Mouse (Mus musculus) CH12.LX (cell line): ENCODE measurements around the gene Sept5. TPM values are rescaled to one million over a fixed set of nuclear protein-coding genes. Genes with fewer than 3 reads are reported as not detected.

Experiments used
- DNase-seq: peaks from one replicate; pipeline ENCODE4 v3.0.0-alpha.2; 2013; ENCODE audit errors: extremely low read depth
- H3K27ac ChIP-seq: 2 replicates; pipeline ENCODE4 v1.5.1; 2012; ENCODE audit warnings: low read depth, mild to moderate bottlenecking, control low read depth, moderate library complexity; ENCODE audit not compliant: insufficient read depth
- H3K27me3 ChIP-seq: replicated peaks from 2 replicates; pipeline ENCODE3; 2012; ENCODE audit warnings: inconsistent platforms
- H3K36me3 ChIP-seq, 2 experiments: replicated peaks in 1 of 2; 2 replicates each; pipeline versions ENCODE3 to v1.6.1; 2012; ENCODE audit warnings: inconsistent platforms in 1 of 2, low read length in 1 of 2, mild to moderate bottlenecking in 1 of 2, mixed read lengths in 1 of 2, moderate library complexity in 1 of 2; ENCODE audit not compliant: control insufficient read depth in 1 of 2, insufficient read depth in 1 of 2
- H3K4me1 ChIP-seq, 2 experiments: 2 replicates each; pipeline ENCODE4 v1.6.1; 2012; ENCODE audit warnings: inconsistent platforms in 1 of 2, moderate library complexity in 1 of 2; ENCODE audit not compliant: insufficient read depth in 2 of 2, control insufficient read depth in 1 of 2
- H3K4me2 ChIP-seq: 2 replicates; pipeline ENCODE4 v1.6.1; 2012; ENCODE audit warnings: low read depth, mild to moderate bottlenecking, control low read depth; ENCODE audit not compliant: poor library complexity, insufficient read depth, severe bottlenecking
- H3K4me3 ChIP-seq, 3 experiments: fragments of 150-350 bp in 1 of 3; sonication (generic) in 1 of 3; replicated peaks in 1 of 3; 2 replicates each; pipeline versions ENCODE3 to v1.5.1; 2011 to 2012; ENCODE audit warnings: low read depth in 2 of 3, low read length in 2 of 3, mild to moderate bottlenecking in 2 of 3, moderate library complexity in 2 of 3, control low read depth in 1 of 3, improper control_type of control experiment in 1 of 3, inconsistent platforms in 1 of 3, mixed read lengths in 1 of 3; ENCODE audit not compliant: poor library complexity in 1 of 3
- H3K79me2 ChIP-seq: replicated peaks from 2 replicates; pipeline ENCODE4 v1.6.1; 2012; ENCODE audit warnings: mild to moderate bottlenecking, moderate library complexity; ENCODE audit not compliant: control insufficient read depth, poor library complexity, insufficient read depth, severe bottlenecking; ENCODE audit errors: extremely low read depth
- H3K9ac ChIP-seq: 2 replicates; pipeline ENCODE4 v1.6.1; 2012; ENCODE audit warnings: low read depth, mild to moderate bottlenecking, control low read depth, moderate library complexity; ENCODE audit not compliant: insufficient read depth
- H3K9me3 ChIP-seq: replicated peaks from 2 replicates; pipeline ENCODE3; 2012; ENCODE audit warnings: low read length, inconsistent platforms, mixed read lengths
- BHLHE40 ChIP-seq: IDR thresholded peaks from 2 replicates; pipeline ENCODE4 v1.6.1; 2011; ENCODE audit warnings: mild to moderate bottlenecking, low read depth, low read length, improper control_type of control experiment
- CHD1 ChIP-seq: IDR thresholded peaks from 2 replicates; pipeline ENCODE4 v1.6.1; 2012; ENCODE audit warnings: low read depth, low read length, improper control_type of control experiment, inconsistent platforms
- CTCF ChIP-seq, 2 experiments: IDR thresholded peaks in 1 of 2; conservative IDR thresholded peaks in 1 of 2; 2 replicates each; pipeline ENCODE4 v1.5.1; 2011 to 2012; ENCODE audit warnings: low read depth in 2 of 2, low read length in 2 of 2, improper control_type of control experiment in 1 of 2, inconsistent platforms in 1 of 2, mild to moderate bottlenecking in 1 of 2, moderate library complexity in 1 of 2
- E2F4 ChIP-seq: IDR thresholded peaks from 2 replicates; pipeline ENCODE4 v1.6.1; 2011; ENCODE audit warnings: low read depth, low read length, improper control_type of control experiment; ENCODE audit not compliant: insufficient replicate concordance
- ELF1 ChIP-seq: IDR thresholded peaks from 2 replicates; pipeline ENCODE4 v1.6.1; 2014; ENCODE audit warnings: low read depth, mild to moderate bottlenecking, inconsistent platforms, low read length, improper control_type of control experiment
- EP300 ChIP-seq: IDR thresholded peaks from 2 replicates; pipeline ENCODE4 v1.6.1; 2011; ENCODE audit warnings: low read length, improper control_type of control experiment
- ETS1 ChIP-seq: conservative IDR thresholded peaks from 2 replicates; pipeline ENCODE4 v1.6.1; 2012; ENCODE audit warnings: low read depth, mild to moderate bottlenecking, inconsistent platforms, low read length, improper control_type of control experiment, moderate library complexity
- HCFC1 ChIP-seq: IDR thresholded peaks from 2 replicates; pipeline ENCODE4 v1.6.1; 2012; ENCODE audit warnings: low read depth, mild to moderate bottlenecking, inconsistent platforms, low read length, improper control_type of control experiment
- IRF4 ChIP-seq: IDR thresholded peaks from 2 replicates; pipeline ENCODE4 v1.6.1; 2014; ENCODE audit warnings: low read depth, mild to moderate bottlenecking, inconsistent platforms, low read length, improper control_type of control experiment
- JUND ChIP-seq: conservative IDR thresholded peaks from 2 replicates; pipeline ENCODE4 v1.6.1; 2011; ENCODE audit warnings: low read depth, low read length, improper control_type of control experiment
- KAT2A ChIP-seq: IDR thresholded peaks from 2 replicates; pipeline ENCODE4 v1.6.1; 2012; ENCODE audit warnings: low read length, improper control_type of control experiment, inconsistent platforms; ENCODE audit not compliant: insufficient replicate concordance
- MAFK ChIP-seq: IDR thresholded peaks from 2 replicates; pipeline ENCODE4 v1.6.1; 2011; ENCODE audit warnings: low read length, improper control_type of control experiment; ENCODE audit not compliant: insufficient replicate concordance
- MAX ChIP-seq: IDR thresholded peaks from 2 replicates; pipeline ENCODE4 v1.6.1; 2011; ENCODE audit warnings: low read length, improper control_type of control experiment
- MEF2A ChIP-seq: IDR thresholded peaks from 2 replicates; pipeline ENCODE4 v1.6.1; 2014; ENCODE audit warnings: low read depth, mild to moderate bottlenecking, inconsistent platforms, low read length, improper control_type of control experiment, borderline replicate concordance
- MXI1 ChIP-seq: IDR thresholded peaks from 2 replicates; pipeline ENCODE4 v1.6.1; 2011; ENCODE audit warnings: mild to moderate bottlenecking, low read depth, low read length, improper control_type of control experiment
- MYC ChIP-seq: IDR thresholded peaks from 2 replicates; pipeline ENCODE4 v1.6.1; 2011; ENCODE audit warnings: low read depth, mild to moderate bottlenecking, improper control_type of control experiment, low read length
- NELFE ChIP-seq: IDR thresholded peaks from 2 replicates; pipeline ENCODE4 v1.6.1; 2011; ENCODE audit warnings: low read depth, low read length, improper control_type of control experiment
- NRF1 ChIP-seq: IDR thresholded peaks from 2 replicates; pipeline ENCODE4 v1.6.1; 2014; ENCODE audit warnings: low read depth, mild to moderate bottlenecking, inconsistent platforms, low read length, improper control_type of control experiment, moderate library complexity
- PAX5 ChIP-seq: IDR thresholded peaks from 2 replicates; pipeline ENCODE4 v1.6.1; 2012; ENCODE audit warnings: low read length, inconsistent platforms, mixed read lengths
- POLR2A ChIP-seq: IDR thresholded peaks from 2 replicates; pipeline ENCODE4 v1.6.1; 2011; ENCODE audit warnings: low read depth, mild to moderate bottlenecking, improper control_type of control experiment, low read length
- POLR2AphosphoS2 ChIP-seq: IDR thresholded peaks from 2 replicates; pipeline ENCODE4 v1.6.1; 2011; ENCODE audit warnings: low read depth, low read length, improper control_type of control experiment
- RAD21 ChIP-seq: IDR thresholded peaks from 2 replicates; pipeline ENCODE4 v1.6.1; 2011; ENCODE audit warnings: low read depth, mild to moderate bottlenecking, low read length, improper control_type of control experiment, moderate library complexity
- RCOR1 ChIP-seq: conservative IDR thresholded peaks from 2 replicates; pipeline ENCODE4 v1.6.1; 2012; ENCODE audit warnings: low read depth, mild to moderate bottlenecking, inconsistent platforms, low read length, improper control_type of control experiment
- TBP ChIP-seq: conservative IDR thresholded peaks from 2 replicates; pipeline ENCODE4 v1.6.1; 2011; ENCODE audit warnings: low read depth, low read length, improper control_type of control experiment
- UBTF ChIP-seq: IDR thresholded peaks from 2 replicates; pipeline ENCODE4 v1.6.1; 2012; ENCODE audit warnings: low read depth, mild to moderate bottlenecking, inconsistent platforms, low read length, improper control_type of control experiment, moderate library complexity
- USF1 ChIP-seq: IDR thresholded peaks from 2 replicates; pipeline ENCODE4 v1.6.1; 2014; ENCODE audit warnings: low read depth, mild to moderate bottlenecking, inconsistent platforms, low read length, improper control_type of control experiment
- USF2 ChIP-seq: conservative IDR thresholded peaks from 2 replicates; pipeline ENCODE4 v1.6.1; 2011; ENCODE audit warnings: low read depth, low read length, improper control_type of control experiment
- ZNF384 ChIP-seq: IDR thresholded peaks from 2 replicates; pipeline ENCODE4 v1.6.1; 2012; ENCODE audit warnings: low read depth, low read length, improper control_type of control experiment, inconsistent platforms
- dilution Hi-C: fragments of 300-500 bp; cut with MboI; formaldehyde crosslinking; loops from 2 replicates; pipeline ENCODE4 v1.14.3; 2020; ENCODE audit warnings: low sequenced_read_pairs; ENCODE audit not compliant: extremely low pct_unique_long_range_greater_than_20kb, extremely low pct_ligation_motif_present
- in situ Hi-C: fragments of 300-500 bp; cut with MboI; formaldehyde crosslinking; loops from 3 replicates; pipeline ENCODE4 v1.14.3; 2019; ENCODE audit warnings: low sequenced_read_pairs, low pct_ligation_motif_present, low pct_unique_long_range_greater_than_20kb, mixed read lengths
- polyA plus RNA-seq: library from polyadenylated mRNA; unstranded; fragments of >175 nt; gene quantifications from 2 replicates; pipeline ENCODE4 v1.2.1, GENCODE M21; 2012; ENCODE audit warnings: low read depth; ENCODE audit not compliant: insufficient read length
- total RNA-seq, 2 experiments: library from RNA; depleted of rRNA; stranded (reverse); fragments of 300-350 nt in 1 of 2; fragments of >200 nt in 1 of 2; gene quantifications; 2 replicates each; pipeline ENCODE4 v1.2.3; 2012 to 2014

Sept5 gene
- total and polyA plus RNA-seq, 3 experiments, result 0.56 to 3.9 (median 0.63) TPM

DNA sequence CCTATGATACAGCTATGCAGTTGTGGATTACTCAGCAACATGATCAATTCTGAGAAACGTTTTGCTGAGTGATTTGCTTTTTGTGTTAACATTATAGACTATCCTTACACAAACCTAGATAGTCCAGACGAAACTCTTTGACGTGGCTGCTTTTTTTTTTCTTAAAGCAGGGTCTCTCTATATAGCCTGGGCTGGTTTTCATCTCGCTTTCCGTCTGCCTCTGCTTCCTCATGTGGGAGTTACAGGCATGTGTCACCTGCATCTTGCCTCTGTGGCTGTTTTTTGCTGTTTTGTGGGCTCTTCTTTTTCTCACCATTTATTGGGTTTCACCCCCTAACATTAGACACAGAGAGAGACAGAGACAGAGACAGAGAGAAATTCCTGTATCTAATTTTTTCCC is 42.3 kb upstream of the Sept5 start:
- H3K27me3 ChIP-seq, result no peaks in the 10 kb centered on the region
- no peaks in the 10 kb centered on the region for H3K79me2 ChIP-seq
- H3K4me2 ChIP-seq, result no peak overlapping the region
- TF ChIP-seq MYC (0 out of 2 replicates have a peak, but pooled peaks have one; percentile 24), ZNF384 (peak; percentile 67), RAD21 (no peak)
- no peak overlapping the region for H3K9ac ChIP-seq
- H3K4me3 ChIP-seq, result no peak overlapping the region
- H3K36me3 ChIP-seq, result no peaks in the 10 kb centered on the region
- no peak for DNase-seq
- H3K9me3 ChIP-seq, result no peaks in the 10 kb centered on the region
- in situ Hi-C loops, result no loop called here
- dilution Hi-C loops, result no loop called here
- peaks cover 16 to 23% of the 10 kb centered on the region in 2 experiments for H3K4me1 ChIP-seq
- no peak overlapping the region for H3K27ac ChIP-seq

DNA sequence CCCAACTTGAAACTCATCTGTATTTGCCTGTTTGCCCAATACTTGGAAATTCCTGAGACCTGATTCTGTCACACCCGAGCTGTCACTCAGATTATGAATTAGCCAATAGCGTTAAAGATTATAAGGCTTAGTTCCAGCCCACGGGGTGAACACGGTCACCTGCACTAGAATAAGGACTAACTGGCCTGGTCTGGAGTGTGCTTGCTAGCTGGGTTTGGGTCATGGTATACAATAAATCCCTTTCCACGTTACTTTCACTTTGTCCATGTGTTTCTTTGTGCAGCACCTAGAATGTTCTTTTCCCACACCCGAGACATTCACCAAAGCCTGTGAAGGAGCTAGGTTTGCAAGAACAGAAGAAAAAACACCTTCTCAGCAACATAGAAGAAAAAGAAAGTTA is 40.2 kb upstream of the Sept5 start:
- H3K79me2 ChIP-seq, result no peaks in the 10 kb centered on the region
- H3K4me1 ChIP-seq, result peaks cover 16 to 23% of the 10 kb centered on the region in 2 experiments
- TF ChIP-seq MXI1 (no peak), MEF2A (no peak), CHD1 (no peak), RAD21 (no peak), POLR2A (no peak), TBP (no peak), HCFC1 (no peak), E2F4 (no peak), NELFE (no peak), POLR2AphosphoS2 (no peak), ZNF384 (no peak), IRF4 (no peak), USF2 (no peak), JUND (no peak)
- no peak overlapping the region for H3K27ac ChIP-seq
- in situ Hi-C loops, result no loop called here
- H3K9ac ChIP-seq, result no peak overlapping the region
- no peaks in the 10 kb centered on the region for H3K27me3 ChIP-seq
- no peak for DNase-seq
- H3K36me3 ChIP-seq, result no peaks in the 10 kb centered on the region
- H3K4me2 ChIP-seq, result peak overlapping the region; percentile 51
- dilution Hi-C loops, result no loop called here
- no peaks in the 10 kb centered on the region for H3K9me3 ChIP-seq
- no peak overlapping the region for H3K4me3 ChIP-seq

- no peaks in the 10 kb centered on the region for H3K36me3 ChIP-seq
- H3K4me3 ChIP-seq, result no peak overlapping the region
- H3K27ac ChIP-seq, result no peak overlapping the region
- H3K27me3 ChIP-seq, result peaks cover 3% of the 10 kb centered on the region
- no peak overlapping the region for H3K9ac ChIP-seq
- DNase-seq, result no peak
- in situ Hi-C loops, result no loop called here
- H3K79me2 ChIP-seq, result no peaks in the 10 kb centered on the region
- dilution Hi-C loops, result no loop called here
- TF ChIP-seq MAFK (no peak), UBTF (no peak), KAT2A (no peak), PAX5 (no peak), USF1 (no peak), NRF1 (no peak), POLR2A (no peak), CTCF (conservative IDR thresholded peaks at IDR 0.05 in 1 of 2, IDR thresholded peaks at IDR 0.05 in 1 of 2; ENCODE audit: low read depth in 2 of 2, low read length in 2 of 2) (no peak), ELF1 (no peak), BHLHE40 (no peak), MEF2A (no peak), IRF4 (no peak), MAX (no peak), POLR2AphosphoS2 (no peak), RCOR1 (no peak), MXI1 (no peak), EP300 (no peak), ETS1 (no peak), NELFE (no peak)
- H3K9me3 ChIP-seq, result peaks cover 2% of the 10 kb centered on the region
- H3K4me1 ChIP-seq, result peaks cover 0 to 10% of the 10 kb centered on the region in 2 experiments; a peak in 2 of 4 replicates
- H3K4me2 ChIP-seq, result no peak overlapping the region
Measured at GRCm38 (mm10) chr16:18658597-18658996, 28.8 kb upstream of the Sept5 start.
